Mouse (Mus musculus) brain, embryonic 14.5 days (tissue): Measurements from ENCODE around the gene Cd300ld5.

Source experiments
- CTCF ChIP-seq: fragments of 200-500 bp; IDR thresholded peaks from 2 replicates; pipeline ENCODE4 v1.5.1; 2012; ENCODE audit warnings: inconsistent platforms, mild to moderate bottlenecking, moderate library complexity, borderline replicate concordance; ENCODE audit not compliant: insufficient read depth, insufficient read length; ENCODE audit errors: extremely low read depth
- POLR2A ChIP-seq: fragments of 200-500 bp; IDR thresholded peaks from 2 replicates; pipeline ENCODE4 v1.6.1; 2012; ENCODE audit warnings: mild to moderate bottlenecking, inconsistent platforms, borderline replicate concordance; ENCODE audit not compliant: poor library complexity, insufficient read depth, insufficient read length, severe bottlenecking; ENCODE audit errors: extremely low read depth

- TF ChIP-seq CTCF, result no peak
- no peak for TF ChIP-seq POLR2A
These were observed 17.0 kb upstream of the Cd300ld5 start for GRCm38 (mm10) chr11:115054537-115054936.
